Mouse (Mus musculus) embryonic facial prominence, embryonic 14.5 days (tissue): ENCODE data around the gene 4930438A08Rik. TPM values are rescaled to one million over a fixed set of nuclear protein-coding genes. Genes with fewer than 3 reads are reported as not detected.

Source experiments
- ATAC-seq: fragments of 200-750 bp; cut with Nextera tagmentation; 2 replicates; pipeline ENCODE4 v1.8.0; 2017; ENCODE audit warnings: low read depth, moderate number of reproducible peaks, moderate TSS enrichment
- DNase-seq: peaks from one replicate; pipeline ENCODE4 v3.0.0-alpha.2; 2015; ENCODE audit warnings: low spot score
- H3K27ac ChIP-seq: fragments of 300-500 bp; sonication (generic); replicated peaks from 2 replicates; pipeline ENCODE4 v1.5.1; 2014; ENCODE audit warnings: low read depth, mild to moderate bottlenecking, low read length, moderate library complexity
- H3K27me3 ChIP-seq: fragments of 300-500 bp; sonication (generic); replicated peaks from 2 replicates; pipeline ENCODE4 v1.6.1; 2014; ENCODE audit warnings: low read length; ENCODE audit not compliant: control insufficient read depth, insufficient read depth
- H3K36me3 ChIP-seq: fragments of 300-500 bp; sonication (generic); 2 replicates; pipeline ENCODE4 v1.6.1; 2014; ENCODE audit warnings: low read length, mixed read lengths; ENCODE audit not compliant: control insufficient read depth, insufficient read depth
- H3K4me1 ChIP-seq: fragments of 300-500 bp; sonication (generic); 2 replicates; pipeline ENCODE4 v1.6.1; 2014; ENCODE audit warnings: antibody characterized with exemption, low read length; ENCODE audit not compliant: control insufficient read depth, insufficient read depth
- H3K4me2 ChIP-seq: fragments of 300-500 bp; sonication (generic); 2 replicates; pipeline ENCODE4 v1.6.1; 2014; ENCODE audit warnings: low read depth, mild to moderate bottlenecking, low read length, moderate library complexity, mixed read lengths
- H3K4me3 ChIP-seq: fragments of 300-500 bp; sonication (generic); 2 replicates; pipeline ENCODE4 v1.5.1; 2014; ENCODE audit warnings: low read depth, mild to moderate bottlenecking, low read length
- H3K9ac ChIP-seq: fragments of 300-500 bp; sonication (generic); 2 replicates; pipeline ENCODE4 v1.6.1; 2014; ENCODE audit warnings: low read depth, mild to moderate bottlenecking, low read length, moderate library complexity, mixed read lengths
- H3K9me3 ChIP-seq: fragments of 300-500 bp; sonication (generic); 2 replicates; pipeline ENCODE4 v1.6.1; 2016; ENCODE audit warnings: low read length; ENCODE audit not compliant: control insufficient read depth
- WGBS: fragments of 180-500 bp; shearing (Covaris S2); extraction: QIAGEN DNeasy Blood & Tissue Kit; methylation state at CpG from one replicate; pipeline ENCODE4 v1.1.7; 2014; 5-methylcytosine and 5-hydroxymethylcytosine counted together
- polyA plus RNA-seq: library from polyadenylated mRNA; unstranded; fragments of >200 nt; fragmentation: Nextera tagmentation; extraction: Ambion mirVana; gene quantifications from 2 replicates; pipeline ENCODE4 v1.2.1, GENCODE M21; 2014

4930438A08Rik gene
- polyA plus RNA-seq, 1 experiment from 2014 or later, result 0.45 TPM

DNA sequence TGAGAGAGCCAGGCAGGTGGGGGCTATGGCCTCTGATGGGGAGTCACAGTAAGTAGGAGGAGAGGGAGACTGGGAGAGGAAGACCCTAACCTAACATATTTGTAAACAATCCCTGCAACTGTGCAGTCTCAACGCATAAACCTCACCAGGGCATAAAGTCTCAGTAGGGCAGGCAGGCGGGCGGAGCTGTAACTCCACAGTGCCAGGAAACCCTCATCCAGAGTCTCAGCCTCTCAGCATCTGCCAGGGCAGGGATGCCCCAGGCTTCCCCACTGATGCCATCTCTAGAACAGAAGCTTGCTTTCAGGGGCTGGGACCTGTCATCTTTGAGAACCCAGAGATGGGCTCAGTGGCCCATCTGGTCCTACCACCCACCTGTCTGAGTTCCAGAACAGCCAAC, 12.3 kb upstream of the 4930438A08Rik start:
- DNase-seq, result no peak
- Histone ChIP-seq H3K27ac (no peak overlapping the region), H3K4me2 (no peak overlapping the region), H3K27me3 (no peaks in the 10 kb centered on the region), H3K9ac (no peak overlapping the region), H3K4me3 (no peak overlapping the region), H3K4me1 (no peaks in the 10 kb centered on the region), H3K9me3 (no peaks in the 10 kb centered on the region), H3K36me3 (no peaks in the 10 kb centered on the region)
- 85% methylated on average over 3 of the region's 3 CpGs for WGBS
- no peak for ATAC-seq

GRCm38 (mm10) chr11:58263516-58263915, 11.1 kb upstream of the 4930438A08Rik start:
- no peak for DNase-seq

DNA sequence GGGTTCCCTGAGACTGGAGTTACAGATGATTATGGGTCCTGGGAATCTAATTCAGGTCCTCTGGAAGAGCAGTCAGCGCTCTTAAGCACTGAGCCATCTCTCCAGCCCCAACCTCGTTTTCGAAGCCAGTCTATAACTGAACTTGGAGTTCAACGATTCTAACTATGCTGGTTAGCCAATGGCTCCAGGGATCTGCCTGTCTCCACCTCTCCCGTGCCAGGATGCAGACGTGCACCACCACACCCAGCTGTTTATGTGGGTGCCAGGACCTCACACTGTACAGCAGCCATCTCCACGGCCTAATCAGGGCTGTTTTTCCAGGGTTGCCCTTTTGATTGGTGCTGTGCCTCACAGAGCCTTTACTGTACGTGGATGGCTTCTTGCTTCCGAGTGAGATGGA, 10.1 kb upstream of the 4930438A08Rik start:
- no peaks in the 10 kb centered on the region for H3K9me3 ChIP-seq
- no peak for DNase-seq
- 85% methylated on average over 9 of the region's 9 CpGs for WGBS
- H3K4me3 ChIP-seq, result no peak overlapping the region
- no peaks in the 10 kb centered on the region for H3K27me3 ChIP-seq
- H3K36me3 ChIP-seq, result no peaks in the 10 kb centered on the region
- ATAC-seq, result no peak
- no peak overlapping the region for H3K4me2 ChIP-seq
- no peak overlapping the region for H3K27ac ChIP-seq
- no peaks in the 10 kb centered on the region for H3K4me1 ChIP-seq
- no peak overlapping the region for H3K9ac ChIP-seq

More at GRCm38 (mm10) chr11:58263516-58263915, 11.1 kb upstream of the 4930438A08Rik start:
- WGBS, result 53% methylated on average over 2 of the region's 2 CpGs
- Histone ChIP-seq H3K27ac (no peak overlapping the region), H3K27me3 (no peaks in the 10 kb centered on the region), H3K36me3 (no peaks in the 10 kb centered on the region), H3K4me2 (no peak overlapping the region), H3K9ac (no peak overlapping the region), H3K9me3 (no peaks in the 10 kb centered on the region), H3K4me3 (no peak overlapping the region), H3K4me1 (no peaks in the 10 kb centered on the region)
- no peak for ATAC-seq

DNA sequence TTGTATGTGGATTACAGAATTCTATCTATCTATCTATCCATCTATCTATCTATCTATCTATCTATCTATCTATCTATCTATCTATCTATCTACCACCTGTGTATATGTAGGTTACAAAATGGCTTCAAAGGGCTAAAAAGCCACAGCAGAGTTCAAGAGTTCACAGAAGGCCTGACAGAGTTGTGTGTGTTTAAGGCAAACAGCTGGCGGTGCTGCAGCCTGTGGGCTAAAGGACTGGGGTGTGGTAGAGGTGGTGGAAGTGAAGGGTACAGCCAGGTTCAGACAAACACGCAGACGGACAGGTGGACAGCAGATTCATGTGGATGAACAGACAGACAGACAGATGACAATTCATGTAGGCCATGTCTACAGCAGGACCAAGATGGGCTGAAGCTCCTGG, 6.3 kb upstream of the 4930438A08Rik start:
- Histone ChIP-seq H3K9me3 (no peaks in the 10 kb centered on the region), H3K27ac (no peak overlapping the region), H3K4me2 (no peak overlapping the region), H3K36me3 (no peaks in the 10 kb centered on the region), H3K4me3 (no peak overlapping the region), H3K27me3 (no peaks in the 10 kb centered on the region), H3K4me1 (no peaks in the 10 kb centered on the region), H3K9ac (no peak overlapping the region)
- DNase-seq, result no peak
- 82% methylated on average over 3 of the region's 3 CpGs for WGBS
- no peak for ATAC-seq

DNA sequence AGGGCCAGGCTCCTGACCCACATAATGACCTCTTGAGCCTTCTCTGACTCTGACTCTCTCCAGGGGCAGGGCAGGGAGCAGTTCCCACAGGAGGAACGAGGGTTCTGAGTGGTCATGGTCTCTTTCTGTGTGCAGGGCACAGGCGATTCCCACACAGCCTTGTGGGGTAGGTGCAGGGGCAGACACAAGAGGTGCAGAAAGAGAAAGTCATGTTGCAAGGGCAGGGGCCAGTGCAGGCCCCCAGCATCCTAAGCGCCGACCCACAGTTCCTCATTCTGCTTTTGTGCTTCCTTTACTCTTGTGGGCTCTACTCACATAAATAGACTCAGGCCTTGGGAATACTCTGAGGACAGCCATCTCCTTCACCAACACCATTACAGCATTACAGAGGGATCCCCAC, 1.2 kb downstream of the 4930438A08Rik start:
- no peaks in the 10 kb centered on the region for H3K36me3 ChIP-seq
- H3K9ac ChIP-seq, result no peak overlapping the region
- no peak overlapping the region for H3K27ac ChIP-seq
- H3K4me1 ChIP-seq, result no peaks in the 10 kb centered on the region
- no peak overlapping the region for H3K4me2 ChIP-seq
- H3K9me3 ChIP-seq, result no peaks in the 10 kb centered on the region
- no peak for ATAC-seq
- 57% methylated on average over 4 of the region's 4 CpGs for WGBS
- no peak overlapping the region for H3K4me3 ChIP-seq
- H3K27me3 ChIP-seq, result no peaks in the 10 kb centered on the region
- no peak for DNase-seq

DNA sequence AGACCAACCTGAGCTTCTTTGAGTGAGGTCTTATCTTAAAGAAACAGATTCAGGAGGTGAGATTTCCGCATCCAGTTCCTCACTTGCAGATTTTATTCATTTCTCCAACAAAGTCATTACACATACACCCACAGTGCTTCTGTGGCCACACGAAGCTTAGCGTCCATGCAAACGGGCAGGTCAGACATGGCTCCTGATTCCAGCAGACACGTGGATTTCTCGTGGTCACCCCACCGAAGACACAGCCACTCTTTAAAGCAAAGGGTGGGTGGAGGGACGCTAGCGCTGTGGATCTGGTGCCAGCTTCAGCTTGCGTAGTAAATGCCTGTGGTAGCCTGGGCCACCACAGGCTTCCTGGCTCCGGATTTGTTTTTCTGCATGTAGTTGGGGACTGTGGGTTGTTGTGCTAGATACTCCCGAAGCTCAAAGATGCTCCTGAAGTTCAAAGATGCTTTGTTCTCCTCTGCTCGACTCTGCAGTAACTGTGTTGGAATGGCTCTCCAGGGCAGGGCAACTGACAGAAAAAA, 7.4 kb downstream of the 4930438A08Rik start:
- Histone ChIP-seq H3K4me1 (no peaks in the 10 kb centered on the region), H3K4me3 (no peak overlapping the region), H3K4me2 (no peak overlapping the region), H3K27ac (no peak overlapping the region), H3K9ac (no peak overlapping the region), H3K9me3 (no peaks in the 10 kb centered on the region), H3K36me3 (no peaks in the 10 kb centered on the region), H3K27me3 (no peaks in the 10 kb centered on the region)
- DNase-seq (no peak), ATAC-seq (no peak)
- 79% methylated on average over 13 of the region's 13 CpGs for WGBS

- H3K9me3 ChIP-seq, result no peaks in the 10 kb centered on the region
- no peaks in the 10 kb centered on the region for H3K27me3 ChIP-seq
- H3K4me1 ChIP-seq, result no peaks in the 10 kb centered on the region
- WGBS, result 76% methylated on average over 5 of the region's 5 CpGs
- DNase-seq (no peak), ATAC-seq (no peak)
- H3K4me3 ChIP-seq, result no peak overlapping the region
- H3K4me2 ChIP-seq, result no peak overlapping the region
- no peak overlapping the region for H3K27ac ChIP-seq
- H3K9ac ChIP-seq, result no peak overlapping the region
- H3K36me3 ChIP-seq, result no peaks in the 10 kb centered on the region
These were observed 7.9 kb downstream of the 4930438A08Rik start for GRCm38 (mm10) chr11:58282518-58282917.

DNA sequence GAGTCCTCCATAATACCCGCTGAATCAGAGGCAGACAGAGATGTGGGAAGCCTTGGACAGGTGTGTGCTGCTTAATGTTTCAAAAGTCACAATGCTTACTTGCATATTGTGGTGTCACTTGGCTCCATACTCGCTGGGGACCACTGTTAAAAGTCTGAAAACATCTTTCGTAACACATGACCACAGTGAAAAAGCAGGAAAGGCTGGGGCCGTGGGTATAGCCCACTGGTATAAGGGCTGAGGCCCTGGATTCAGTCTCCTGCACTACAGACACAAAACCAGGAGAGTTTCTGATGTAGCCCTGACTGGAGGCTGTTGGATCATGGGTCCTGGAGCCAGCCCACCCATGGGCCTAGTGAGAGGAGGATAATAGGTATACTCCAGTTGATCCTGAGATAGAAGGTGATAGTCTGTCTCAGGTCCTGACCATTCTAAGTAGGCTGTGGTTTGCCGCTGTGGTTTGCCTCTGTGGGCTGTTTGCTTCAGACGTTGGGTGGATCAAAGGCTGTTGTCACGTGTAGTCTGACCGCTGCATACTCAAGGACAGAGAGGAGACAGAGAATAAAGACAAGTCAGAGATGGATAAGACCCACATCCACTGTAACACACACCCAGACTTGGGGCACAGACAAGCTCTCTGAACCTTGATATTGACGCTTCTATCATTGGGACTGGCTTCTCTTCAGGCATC, 15.5 kb downstream of the 4930438A08Rik start:
- no peaks in the 10 kb centered on the region for H3K27me3 ChIP-seq
- H3K4me1 ChIP-seq, result no peaks in the 10 kb centered on the region
- no peak overlapping the region for H3K27ac ChIP-seq
- no peaks in the 10 kb centered on the region for H3K36me3 ChIP-seq
- 70% methylated on average over 9 of the region's 9 CpGs for WGBS
- H3K9ac ChIP-seq, result no peak overlapping the region
- H3K4me3 ChIP-seq, result no peak overlapping the region
- DNase-seq (no peak), ATAC-seq (no peak)
- no peak overlapping the region for H3K4me2 ChIP-seq
- no peaks in the 10 kb centered on the region for H3K9me3 ChIP-seq

GRCm38 (mm10) chr11:58290812-58291211, 16.2 kb downstream of the 4930438A08Rik start:
- 77% methylated on average over 4 of the region's 4 CpGs for whole genome bisulfite sequencing

More at GRCm38 (mm10) chr11:58290812-58291211, 16.2 kb downstream of the 4930438A08Rik start:
- Histone ChIP-seq H3K4me1 (no peaks in the 10 kb centered on the region), H3K36me3 (no peaks in the 10 kb centered on the region), H3K27me3 (no peaks in the 10 kb centered on the region), H3K4me3 (no peak overlapping the region), H3K9me3 (no peaks in the 10 kb centered on the region), H3K4me2 (no peak overlapping the region), H3K27ac (no peak overlapping the region), H3K9ac (no peak overlapping the region)
- DNase-seq, result no peak
- no peak for ATAC-seq
